Mouse (Mus musculus) kidney, adult 11 months (tissue): ENCODE data around the gene Lrp8.

ENCODE experiments used
- DNase-seq: peaks from one replicate; pipeline ENCODE4 v3.0.0; 2022

The Lrp8 gene

GRCm38 (mm10) chr4:107802185-107802449, at the start of gene Lrp8:
Gene Lrp8, plus strand, starts transcription at chr4:107802261.
- no peak for DNase-seq

GRCm38 (mm10) chr4:107756222-107756621, 45.8 kb upstream of the Lrp8 start:
- no peak for DNase-seq

- DNase-seq: no peak
Observed at GRCm38 (mm10) chr4:107757487-107758470, 44.3 kb upstream of the Lrp8 start.

DNA sequence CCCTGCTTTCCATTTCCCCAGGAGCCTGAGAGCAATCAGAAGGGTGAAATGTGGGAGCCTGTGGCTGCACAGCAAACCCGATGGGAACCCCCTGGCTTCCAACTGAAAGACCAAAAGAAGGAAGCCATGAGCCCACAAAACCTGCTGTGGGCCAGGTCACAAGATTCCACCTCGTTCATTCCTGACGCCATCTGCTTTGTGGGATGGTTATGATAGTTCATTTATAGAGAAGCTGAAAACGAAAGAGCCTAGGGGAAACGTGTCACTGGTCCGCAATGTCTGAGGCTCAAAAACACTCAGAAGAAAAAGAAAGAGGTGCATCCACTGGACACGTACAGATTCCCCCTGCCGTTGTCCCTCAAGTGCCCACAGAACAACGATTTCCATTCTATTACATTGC, 43.1 kb upstream of the Lrp8 start:
- no peak for DNase-seq

- DNase-seq: no peak
Observed at GRCm38 (mm10) chr4:107763001-107763400, 39.1 kb upstream of the Lrp8 start.

DNA sequence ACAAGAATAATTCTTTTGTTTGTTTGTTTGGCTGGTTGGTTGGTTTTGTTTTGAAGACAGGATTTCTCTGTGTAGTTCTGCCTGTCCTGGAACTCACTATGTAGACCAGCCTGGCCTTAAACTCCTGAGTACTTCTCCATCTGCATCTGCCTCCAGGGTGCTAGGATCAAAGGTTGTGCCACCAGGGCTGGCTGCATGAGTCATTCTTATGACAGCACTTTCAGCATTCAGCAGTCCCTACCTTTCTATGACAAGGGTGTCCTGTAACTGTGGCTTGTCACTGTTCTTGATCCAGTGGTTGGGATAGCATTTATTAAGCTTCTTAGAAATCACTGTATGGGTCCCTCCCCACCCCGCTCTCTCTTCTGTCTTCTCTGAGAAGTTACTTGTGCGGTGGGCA, 38.5 kb upstream of the Lrp8 start:
- DNase-seq: no peak

DNA sequence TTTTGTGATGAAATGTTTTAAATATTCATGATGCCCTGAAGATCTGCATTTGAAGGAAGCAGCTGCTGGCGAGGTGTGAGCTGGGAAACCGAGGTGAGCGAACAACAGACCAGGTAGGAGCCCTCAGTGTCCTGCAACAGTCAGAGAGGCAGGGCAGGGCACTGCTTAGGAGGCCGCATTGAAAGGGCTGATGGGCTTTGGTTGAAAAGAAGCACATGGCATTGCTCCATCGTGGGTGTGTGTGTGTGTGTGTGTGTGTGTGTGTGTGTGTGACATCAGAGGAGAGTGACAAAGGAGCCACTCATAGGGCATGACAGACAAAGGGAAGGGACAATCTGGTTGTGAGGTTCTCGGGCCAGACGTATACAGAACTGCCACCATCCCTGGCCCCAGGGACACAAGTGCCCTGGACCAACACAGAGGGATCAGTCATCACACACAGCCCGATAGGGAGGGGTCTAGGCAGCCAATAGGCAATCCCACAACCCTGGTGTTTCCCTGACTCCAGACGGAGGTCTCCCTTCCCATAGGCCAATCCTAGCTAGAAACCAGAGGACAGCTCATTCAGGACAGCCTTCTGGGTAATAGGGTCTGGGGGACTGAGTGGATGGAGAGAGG, 36.8 kb upstream of the Lrp8 start:
- no peak for DNase-seq

DNA sequence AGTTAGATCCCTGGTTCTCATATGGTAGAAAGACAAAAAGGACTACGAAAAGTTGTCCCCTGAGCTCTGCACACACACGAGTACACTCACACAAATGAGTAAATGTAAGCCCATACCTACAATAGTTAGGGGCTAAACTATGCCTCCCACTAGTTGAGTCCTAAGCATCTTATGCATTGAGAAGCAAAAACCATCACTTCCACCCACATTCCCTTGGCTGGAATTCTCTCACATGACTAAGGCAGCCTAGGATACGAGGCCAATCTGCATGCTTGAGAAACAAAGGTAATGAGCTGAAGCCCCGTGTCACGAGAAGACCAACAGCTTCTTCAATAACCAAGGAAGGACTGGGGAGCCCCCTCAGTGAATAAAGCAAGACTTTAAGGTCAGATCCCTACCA, 35.9 kb upstream of the Lrp8 start:
- no peak for DNase-seq

- no peak for DNase-seq
Observed at GRCm38 (mm10) chr4:107772122-107772825, 29.8 kb upstream of the Lrp8 start.

GRCm38 (mm10) chr4:107774868-107775267, 27.2 kb upstream of the Lrp8 start:
- no peak for DNase-seq

- DNase-seq: no peak
Observed at GRCm38 (mm10) chr4:107775672-107776071, 26.4 kb upstream of the Lrp8 start.

- no peak for DNase-seq
Observed at GRCm38 (mm10) chr4:107776990-107777673, 24.9 kb upstream of the Lrp8 start.

DNA sequence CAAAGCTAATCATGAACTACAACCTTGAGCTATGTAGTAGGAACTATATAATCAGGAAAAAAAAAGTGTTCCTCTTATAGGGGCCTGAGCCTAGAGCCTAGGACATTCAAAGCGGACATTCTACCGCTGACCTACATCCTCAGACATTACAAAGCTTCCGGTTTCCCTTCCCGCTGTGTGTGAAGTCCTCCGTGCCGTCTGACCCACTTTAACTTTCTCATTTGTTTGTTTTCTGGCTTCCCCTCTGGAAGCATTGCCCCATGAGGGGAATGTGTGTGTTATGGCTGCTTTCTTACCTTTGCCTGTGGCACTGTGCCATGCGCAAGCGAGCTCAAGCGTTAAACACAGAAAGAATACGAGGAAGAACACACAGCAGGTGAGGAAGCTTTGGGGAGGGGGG, 18.5 kb upstream of the Lrp8 start:
- no peak for DNase-seq

DNA sequence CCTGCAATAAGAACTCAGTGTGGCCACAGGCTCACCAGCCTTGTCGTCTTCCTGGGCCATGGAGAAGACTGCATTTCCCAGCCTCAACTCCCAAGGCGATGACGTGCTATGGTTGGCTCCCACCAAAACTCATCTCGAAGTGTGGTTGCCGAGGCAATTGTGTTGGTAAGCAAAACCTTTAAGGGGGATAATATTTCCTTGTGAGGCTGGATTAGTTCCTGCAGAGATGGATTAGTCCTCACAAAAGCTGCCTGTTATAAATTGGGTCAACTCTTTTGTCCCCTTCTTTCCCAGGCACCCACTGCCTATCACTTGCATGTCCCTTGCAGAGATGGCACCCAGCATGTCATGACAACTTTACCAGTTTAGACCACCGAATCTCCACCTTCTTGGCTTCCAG, 13.2 kb upstream of the Lrp8 start:
- DNase-seq: no peak

- no peak for DNase-seq
Observed at GRCm38 (mm10) chr4:107800801-107801200, 1.3 kb upstream of the Lrp8 start.

DNA sequence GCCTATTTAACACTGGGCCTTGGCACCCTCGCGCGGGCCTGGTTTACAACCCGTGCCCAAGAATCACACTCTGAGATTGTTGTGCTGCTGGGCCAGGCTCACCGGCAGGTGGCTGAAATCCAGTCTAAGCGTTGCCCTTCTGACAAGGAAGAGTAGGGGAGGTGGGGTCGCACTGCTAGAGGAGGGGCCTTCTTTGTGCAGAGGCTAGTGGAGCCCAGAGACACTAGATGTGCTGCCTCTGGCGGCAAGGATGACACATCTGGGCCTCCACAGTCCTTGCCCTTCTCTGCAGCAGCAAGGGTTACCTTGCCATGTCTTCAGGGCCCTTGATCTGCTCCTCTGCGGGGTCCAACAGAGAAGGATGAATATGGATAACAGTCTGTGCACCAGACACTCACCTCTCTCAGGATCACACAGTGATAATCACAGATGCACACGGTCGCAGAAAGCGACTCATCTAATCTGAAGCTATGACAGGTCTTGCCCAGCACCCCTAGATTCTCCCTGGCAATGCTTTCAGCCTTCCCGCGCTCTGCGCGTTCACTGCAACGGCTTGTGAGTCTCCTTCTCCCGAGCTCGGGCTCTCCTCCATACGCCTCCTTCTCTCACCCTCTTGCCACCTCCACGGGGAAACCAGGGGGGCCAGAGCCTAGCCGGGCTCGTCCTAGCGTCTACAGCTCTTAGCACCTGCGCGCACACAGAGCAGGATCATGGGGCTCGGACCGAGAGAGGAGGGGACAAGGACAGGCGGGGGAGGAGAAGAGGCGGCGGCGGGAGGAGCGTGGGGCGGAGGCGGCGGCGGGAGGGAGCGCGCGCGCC, 486 bp upstream of the Lrp8 start:
- peak; percentile 59 for DNase-seq

GRCm38 (mm10) chr4:107802450-107803331, 630 bp downstream of the Lrp8 start:
- no peak for DNase-seq

- DNase-seq: peak; percentile 82
Observed at GRCm38 (mm10) chr4:107803351-107804106, 1.5 kb downstream of the Lrp8 start.

GRCm38 (mm10) chr4:107805491-107805890, 3.4 kb downstream of the Lrp8 start:
- no peak for DNase-seq

GRCm38 (mm10) chr4:107807796-107808195, 5.7 kb downstream of the Lrp8 start:
- no peak for DNase-seq

GRCm38 (mm10) chr4:107808655-107809054, 6.6 kb downstream of the Lrp8 start:
- no peak for DNase-seq
